Mouse (Mus musculus) layer of hippocampus, postnatal 14 days (tissue): ENCODE results near the gene Mgp. TPM values are rescaled to one million over a fixed set of nuclear protein-coding genes. Genes with fewer than 3 reads are reported as not detected.
A peak's percentile ranks its signal among the peaks of the same experiment; 100 is the strongest.
"Not testable (repeated sequence)": the region's sequence is repeated elsewhere in the genome, so short reads cannot be mapped to it uniquely, and the experiment has no call there.

Source experiments
- DNase-seq, 2 experiments: peaks; one replicate each; pipeline ENCODE4 v3.0.0; 2021 to 2022; ENCODE audit warnings: low spot score in 2 of 2, mixed read lengths in 1 of 2
- total RNA-seq, 2 experiments: library from RNA; stranded (reverse); gene quantifications; 2 replicates each; pipeline ENCODE4 v1.2.3; 2021

Gene Mgp
- total RNA-seq, 2 experiments from 2014 or later = 23.2 to 39.5 TPM

- DNase-seq = no peak
Measured at GRCm38 (mm10) chr6:136898954-136899353, 23.3 kb upstream of the Mgp start.

GRCm38 (mm10) chr6:136898222-136898621, 22.6 kb upstream of the Mgp start:
- no peak for DNase-seq

GRCm38 (mm10) chr6:136897789-136898188, 22.2 kb upstream of the Mgp start:
- DNase-seq = no peak

GRCm38 (mm10) chr6:136894532-136895339, 19.1 kb upstream of the Mgp start:
- no peak for DNase-seq

GRCm38 (mm10) chr6:136892002-136892401, 16.4 kb upstream of the Mgp start:
- DNase-seq = no peak

GRCm38 (mm10) chr6:136889554-136889953, 13.9 kb upstream of the Mgp start:
- peak in 1 of 2 experiments; percentile 28 for DNase-seq

- no peak for DNase-seq
Measured at GRCm38 (mm10) chr6:136889067-136889466, 13.4 kb upstream of the Mgp start.

GRCm38 (mm10) chr6:136887854-136888253, 12.2 kb upstream of the Mgp start:
- DNase-seq = no peak

- not testable (repeated sequence) for DNase-seq
Measured at GRCm38 (mm10) chr6:136884766-136885165, 9.1 kb upstream of the Mgp start.

- no peak for DNase-seq
Measured at GRCm38 (mm10) chr6:136883961-136884360, 8.3 kb upstream of the Mgp start.

- no peak for DNase-seq
Measured at GRCm38 (mm10) chr6:136883431-136883915, 7.8 kb upstream of the Mgp start.

GRCm38 (mm10) chr6:136881678-136882077, 6.1 kb upstream of the Mgp start:
- no peak for DNase-seq

- no peak for DNase-seq
Measured at GRCm38 (mm10) chr6:136874599-136874998, 1.0 kb downstream of the Mgp start.

GRCm38 (mm10) chr6:136868921-136869320, 6.7 kb downstream of the Mgp start:
- no peak for DNase-seq

- no peak for DNase-seq
Measured at GRCm38 (mm10) chr6:136866150-136866549, 9.5 kb downstream of the Mgp start.

GRCm38 (mm10) chr6:136865360-136865759, 10.3 kb downstream of the Mgp start:
- no peak for DNase-seq

GRCm38 (mm10) chr6:136861020-136861419, 14.6 kb downstream of the Mgp start:
- DNase-seq = peak; percentile 21 to 70

GRCm38 (mm10) chr6:136858420-136858819, 17.2 kb downstream of the Mgp start:
- no peak for DNase-seq

- DNase-seq = no peak
Measured at GRCm38 (mm10) chr6:136857873-136858260, 17.8 kb downstream of the Mgp start.

- DNase-seq = no peak
Measured at GRCm38 (mm10) chr6:136857186-136857872, 18.3 kb downstream of the Mgp start, which contains the start of gene Art4. Gene Art4 (minus strand): TSS chr6:136857733.

GRCm38 (mm10) chr6:136856071-136856636, 19.5 kb downstream of the Mgp start:
- no peak for DNase-seq

- DNase-seq = no peak
Measured at GRCm38 (mm10) chr6:136855183-136855582, 20.4 kb downstream of the Mgp start.
